Mouse (Mus musculus) limb, embryonic 10.5 days (tissue): ENCODE measurements around the gene Nnat. TPM values are rescaled to one million over a fixed set of nuclear protein-coding genes. Genes with fewer than 3 reads are reported as not detected.

Source experiments
- DNase-seq: peaks from one replicate; pipeline ENCODE4 v3.0.0-alpha.2; 2017; ENCODE audit warnings: low spot score
- H3K27ac ChIP-seq: fragments of 300-500 bp; sonication (generic); 2 replicates; pipeline ENCODE4 v1.5.1; 2016; ENCODE audit warnings: mild to moderate bottlenecking
- H3K27me3 ChIP-seq: fragments of 300-500 bp; sonication (generic); 2 replicates; pipeline ENCODE4 v1.6.1; 2016; ENCODE audit warnings: low read depth, mild to moderate bottlenecking; ENCODE audit not compliant: poor library complexity, severe bottlenecking
- H3K36me3 ChIP-seq: fragments of 300-500 bp; sonication (generic); 2 replicates; pipeline ENCODE4 v1.6.1; 2016; ENCODE audit warnings: mild to moderate bottlenecking, moderate library complexity
- H3K4me1 ChIP-seq: fragments of 300-500 bp; sonication (generic); 2 replicates; pipeline ENCODE4 v1.6.1; 2016
- H3K4me3 ChIP-seq: fragments of 300-500 bp; sonication (generic); 2 replicates; pipeline ENCODE4 v1.5.1; 2016; ENCODE audit warnings: mild to moderate bottlenecking, moderate library complexity
- H3K9me3 ChIP-seq: fragments of 300-500 bp; sonication (generic); replicated peaks from 2 replicates; pipeline ENCODE4 v1.6.1; 2016; ENCODE audit warnings: mild to moderate bottlenecking
- WGBS: fragments of 180-500 bp; shearing (Covaris S2); methylation state at CpG from one replicate; pipeline ENCODE4 v1.1.7; 2016; 5-methylcytosine and 5-hydroxymethylcytosine counted together
- polyA plus RNA-seq: library from polyadenylated mRNA; unstranded; fragments of >200 nt; fragmentation: Nextera tagmentation; extraction: Ambion mirVana; gene quantifications from 2 replicates; pipeline ENCODE4 v1.2.1, GENCODE M21; 2016

The Nnat gene
- polyA plus RNA-seq: 2,112 and 2,427 TPM in 2 replicates

- Histone ChIP-seq H3K36me3 (peaks cover 90% of the 10 kb centered on the region), H3K4me3 (peak within 1 kb of the TSS; percentile 67), H3K27me3 (no peaks in the 10 kb centered on the region), H3K27ac (peak within 1 kb of the TSS; percentile 92), H3K4me1 (peaks cover 78% of the 10 kb centered on the region), H3K9me3 (peaks cover 34% of the 10 kb centered on the region)
- DNase-seq: peak; percentile 90
- WGBS: 59% methylated on average over 27 of the region's 27 CpGs
These were observed at the start of gene Nnat for GRCm38 (mm10) chr2:157559858-157560257. TSS of gene Nnat (plus strand) at chr2:157560078.

- H3K4me3 ChIP-seq: no peak overlapping the region
- peaks cover 60% of the 10 kb centered on the region for H3K4me1 ChIP-seq
- 89% methylated on average over 9 of the region's 9 CpGs for WGBS
- H3K27ac ChIP-seq: peak overlapping the region; percentile 83
- no peak for DNase-seq
- no peaks in the 10 kb centered on the region for H3K9me3 ChIP-seq
- H3K27me3 ChIP-seq: 0 out of 2 replicates have a peak, but pooled peaks cover 7% of the 10 kb centered on the region
- no peaks in the 10 kb centered on the region for H3K36me3 ChIP-seq
These were observed 47.0 kb upstream of the Nnat start for GRCm38 (mm10) chr2:157512859-157513258.

GRCm38 (mm10) chr2:157513737-157514208, 46.1 kb upstream of the Nnat start:
- 22% methylated on average over 9 of the region's 9 CpGs for WGBS
- H3K27me3 ChIP-seq: 0 out of 2 replicates have a peak, but pooled peaks cover 6% of the 10 kb centered on the region
- peak; percentile 69 for DNase-seq
- no peaks in the 10 kb centered on the region for H3K36me3 ChIP-seq
- peak overlapping the region; percentile 83 for H3K27ac ChIP-seq
- peaks cover 69% of the 10 kb centered on the region for H3K4me1 ChIP-seq
- no peaks in the 10 kb centered on the region for H3K9me3 ChIP-seq
- H3K4me3 ChIP-seq: no peak overlapping the region

GRCm38 (mm10) chr2:157514353-157514752, 45.5 kb upstream of the Nnat start:
- Histone ChIP-seq H3K9me3 (no peaks in the 10 kb centered on the region), H3K4me3 (no peak overlapping the region), H3K36me3 (no peaks in the 10 kb centered on the region), H3K4me1 (peaks cover 75% of the 10 kb centered on the region), H3K27ac (peak overlapping the region; percentile 83), H3K27me3 (0 out of 2 replicates have a peak, but pooled peaks cover 2% of the 10 kb centered on the region)
- 21% methylated on average over 4 of the region's 4 CpGs for WGBS
- DNase-seq: no peak

- Histone ChIP-seq H3K4me3 (no peak overlapping the region), H3K36me3 (no peaks in the 10 kb centered on the region), H3K9me3 (no peaks in the 10 kb centered on the region), H3K27me3 (no peaks in the 10 kb centered on the region), H3K27ac (peak overlapping the region; percentile 71; the same call in 1 of the 2 replicates), H3K4me1 (peaks cover 71% of the 10 kb centered on the region)
- WGBS: 75% methylated on average over 6 of the region's 6 CpGs
- DNase-seq: no peak
These were observed 42.4 kb upstream of the Nnat start for GRCm38 (mm10) chr2:157517526-157517925.

GRCm38 (mm10) chr2:157518451-157518850, 41.4 kb upstream of the Nnat start:
- Histone ChIP-seq H3K4me3 (no peak overlapping the region), H3K36me3 (no peaks in the 10 kb centered on the region), H3K4me1 (peaks cover 62% of the 10 kb centered on the region), H3K27ac (peak overlapping the region; percentile 71), H3K27me3 (no peaks in the 10 kb centered on the region), H3K9me3 (no peaks in the 10 kb centered on the region)
- no peak for DNase-seq
- WGBS: 51% methylated on average over 7 of the region's 7 CpGs

- peaks cover 52% of the 10 kb centered on the region for H3K4me1 ChIP-seq
- H3K36me3 ChIP-seq: no peaks in the 10 kb centered on the region
- peak overlapping the region; percentile 71 for H3K27ac ChIP-seq
- 51% methylated on average over 6 of the region's 6 CpGs for WGBS
- no peak for DNase-seq
- H3K4me3 ChIP-seq: no peak overlapping the region
- H3K27me3 ChIP-seq: no peaks in the 10 kb centered on the region
- no peaks in the 10 kb centered on the region for H3K9me3 ChIP-seq
These were observed 40.4 kb upstream of the Nnat start for GRCm38 (mm10) chr2:157519452-157519851.

GRCm38 (mm10) chr2:157520496-157520895, 39.4 kb upstream of the Nnat start:
- Histone ChIP-seq H3K36me3 (no peaks in the 10 kb centered on the region), H3K9me3 (no peaks in the 10 kb centered on the region), H3K4me1 (peaks cover 49% of the 10 kb centered on the region), H3K4me3 (no peak overlapping the region), H3K27ac (no peak overlapping the region), H3K27me3 (no peaks in the 10 kb centered on the region)
- no peak for DNase-seq
- 48% methylated on average over 5 of the region's 5 CpGs for WGBS

GRCm38 (mm10) chr2:157522556-157522955, 37.3 kb upstream of the Nnat start:
- no peaks in the 10 kb centered on the region for H3K27me3 ChIP-seq
- peaks cover 54% of the 10 kb centered on the region for H3K4me1 ChIP-seq
- H3K36me3 ChIP-seq: no peaks in the 10 kb centered on the region
- H3K27ac ChIP-seq: peak overlapping the region; percentile 16; the same call in 1 of the 2 replicates
- no peak overlapping the region for H3K4me3 ChIP-seq
- H3K9me3 ChIP-seq: no peaks in the 10 kb centered on the region
- 86% methylated on average over 3 of the region's 3 CpGs for WGBS
- no peak for DNase-seq

GRCm38 (mm10) chr2:157530056-157530955, 29.6 kb upstream of the Nnat start:
- H3K27me3 ChIP-seq: no peaks in the 10 kb centered on the region
- H3K27ac ChIP-seq: peak overlapping the region; percentile 81
- peaks cover 72% of the 10 kb centered on the region for H3K4me1 ChIP-seq
- no peaks in the 10 kb centered on the region for H3K36me3 ChIP-seq
- 64% methylated on average over 13 of the region's 13 CpGs for WGBS
- no peak overlapping the region for H3K4me3 ChIP-seq
- DNase-seq: no peak
- no peaks in the 10 kb centered on the region for H3K9me3 ChIP-seq

- H3K4me3 ChIP-seq: no peak overlapping the region
- H3K9me3 ChIP-seq: no peaks in the 10 kb centered on the region
- 28% methylated on average over 8 of the region's 8 CpGs for WGBS
- H3K4me1 ChIP-seq: peaks cover 74% of the 10 kb centered on the region
- H3K36me3 ChIP-seq: no peaks in the 10 kb centered on the region
- peak; percentile 68 for DNase-seq
- H3K27me3 ChIP-seq: no peaks in the 10 kb centered on the region
- H3K27ac ChIP-seq: peak overlapping the region; percentile 81
These were observed 28.0 kb upstream of the Nnat start for GRCm38 (mm10) chr2:157531681-157532426.

GRCm38 (mm10) chr2:157534163-157534562, 25.7 kb upstream of the Nnat start:
- Histone ChIP-seq H3K9me3 (no peaks in the 10 kb centered on the region), H3K27ac (peak overlapping the region; percentile 85), H3K4me3 (no peak overlapping the region), H3K4me1 (peaks cover 93% of the 10 kb centered on the region), H3K36me3 (no peaks in the 10 kb centered on the region), H3K27me3 (no peaks in the 10 kb centered on the region)
- 72% methylated on average over 4 of the region's 4 CpGs for WGBS
- no peak for DNase-seq
